8 mouse cellular contexts compared by ENCODE assay signal in the genomic region with DNA sequence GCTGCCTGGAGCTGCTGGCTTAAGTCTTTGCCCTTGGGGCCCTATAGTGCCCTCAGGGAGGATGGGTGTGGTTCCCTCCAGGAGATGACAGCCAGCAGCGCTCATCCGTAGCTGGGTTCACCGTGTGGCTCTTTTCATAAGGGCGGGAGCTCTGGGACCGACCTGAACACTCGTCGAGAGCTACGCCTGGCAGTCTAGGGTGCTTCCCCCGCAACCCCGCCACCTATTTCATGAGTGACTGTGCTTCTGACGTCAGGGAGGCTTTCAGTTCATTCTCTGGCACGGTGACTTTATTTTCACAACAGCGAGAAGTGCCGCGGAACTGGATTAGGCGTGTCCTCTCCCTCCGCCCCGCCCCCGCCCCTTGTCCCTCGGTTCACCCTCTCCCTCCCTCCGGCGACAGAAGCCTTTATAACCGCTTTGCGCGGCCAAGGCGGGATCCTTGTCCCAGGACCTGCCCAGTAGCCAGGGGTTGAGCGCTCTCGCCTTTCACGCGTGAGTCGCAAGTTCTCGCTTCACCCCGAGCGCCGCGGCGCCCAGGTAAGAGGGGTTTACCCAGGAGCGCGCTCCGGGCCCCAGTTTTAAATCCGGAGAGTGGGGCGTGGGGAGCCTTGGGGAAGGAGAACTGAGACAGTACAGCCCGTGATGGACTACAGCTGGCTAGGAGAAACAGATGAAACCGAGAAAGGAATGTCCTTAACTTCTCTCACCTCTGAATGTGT. TPM values are rescaled to one million over a fixed set of nuclear protein-coding genes. Genes with fewer than 3 reads are reported as not detected.
DNase-seq lines count a peak whose midpoint lies in the region; TF ChIP-seq lines count a peak whose summit lies in the region.

A gene (plus strand): TSS at position 416 of the 722 bp plus-strand sequence.

- DNase-seq in thymus, adult 2 months = peak; percentile 9
- DNase-seq in thymus, postnatal 10 days (ENCODE audit: low spot score in 2 of 2) = no peak
- DNase-seq in embryo, embryonic 10.5 days (ENCODE audit: low spot score) = peak; percentile 82
- peak; percentile 32 for DNase-seq in heart, adult 8-10 months (ENCODE audit: low spot score)
- peak; percentile 36 to 38 for DNase-seq in kidney, adult 8-10 months
- peak; percentile 84 for DNase-seq in lung, postnatal 10 days
- DNase-seq in ovary, postnatal 36 days (ENCODE audit: low spot score) = peak; percentile 42
- DNase-seq in frontal cortex, postnatal 14 days (ENCODE audit: low spot score in 2 of 2) = no peak

- no peaks in the 10 kb centered on the region for H3K27me3 ChIP-seq in thymus, adult 2 months (ENCODE audit: control insufficient read depth, insufficient read depth, low read length)

- no peak within 1 kb of the TSS for H3K27ac ChIP-seq in thymus, adult 2 months (ENCODE audit: control insufficient read depth, insufficient read depth, low read length)

- WGBS in thymus, adult 2 months = 1% methylated on average over 44 of the region's 44 CpGs

- TF ChIP-seq POLR2A in thymus, adult 2 months (IDR thresholded peaks at IDR 0.05; ENCODE audit: control insufficient read depth, extremely low read depth, insufficient read depth, low read length, poor library complexity) = no peak

- H3K4me1 ChIP-seq in thymus, adult 2 months (replicated peaks; ENCODE audit: control insufficient read depth, insufficient read depth, low read length) = no peaks in the 10 kb centered on the region; the same call in 1 of the 2 replicates

- H3K36me3 ChIP-seq in thymus, adult 2 months (ENCODE audit: control insufficient read depth, insufficient read depth, low read length) = no peaks in the 10 kb centered on the region

- H3K4me3 ChIP-seq in thymus, adult 2 months (ENCODE audit: control insufficient read depth, insufficient read depth, low read length) = peak within 1 kb of the TSS; percentile 60

- no peak for TF ChIP-seq CTCF in thymus, adult 2 months (IDR thresholded peaks at IDR 0.05; ENCODE audit: borderline replicate concordance, control insufficient read depth, extremely low read depth, insufficient read depth, low read length, poor library complexity)

RNA-seq across cellular contexts. Expression of the gene that starts here (rescaled TPM):
- polyA plus RNA-seq in thymus, adult 2 months (2012; rRNA removed) = 2.2 and 3.7 TPM in 2 replicates
- 1 to 10 TPM in 2 of 4 experiments, under 1 TPM in 2; 0.75 to 1.9 (median 0.93) TPM for total RNA-seq in heart, adult 8-10 months (2022)

Comparison
In these comparisons a context has a peak if more than half of its experiments do, and no peak if none do; other contexts are left out.
1. DNase-seq: peak in thymus, adult 2 months (single experiment), embryo, embryonic 10.5 days (single experiment), heart, adult 8-10 months (single experiment), kidney, adult 8-10 months (2 of 2), lung, postnatal 10 days (single experiment) and ovary, postnatal 36 days (single experiment); none in thymus, postnatal 10 days (0 of 2) and frontal cortex, postnatal 14 days (0 of 2).